Mouse (Mus musculus) layer of hippocampus, postnatal 14 days (tissue): Measurements from ENCODE around the gene Fndc3c1. TPM values are rescaled to one million over a fixed set of nuclear protein-coding genes. Genes with fewer than 3 reads are reported as not detected.
"Not testable (repeated sequence)": the region's sequence is repeated elsewhere in the genome, so short reads cannot be mapped to it uniquely, and the experiment has no call there.

Source experiments
- DNase-seq, 2 experiments: peaks; one replicate each; pipeline ENCODE4 v3.0.0; 2021 to 2022; ENCODE audit warnings: low spot score in 2 of 2, mixed read lengths in 1 of 2
- long read RNA-seq, 2 experiments: library from polyadenylated mRNA; stranded (forward); transcript quantifications; one replicate each; pipeline ENCODE4 v2.0.0; 2021
- microRNA-seq, 2 experiments: library from miRNA; unstranded; fragments of <30 nt; microRNA quantifications; one replicate each; pipeline ENCODE4 v1.2.0; 2021
- total RNA-seq, 2 experiments: library from RNA; stranded (reverse); gene quantifications; 2 replicates each; pipeline ENCODE4 v1.2.3; 2021

Gene Fndc3c1
- not detected for total RNA-seq
- long read RNA-seq, experiment 1: 0 reads
- long read RNA-seq, experiment 2: 0 reads

DNA sequence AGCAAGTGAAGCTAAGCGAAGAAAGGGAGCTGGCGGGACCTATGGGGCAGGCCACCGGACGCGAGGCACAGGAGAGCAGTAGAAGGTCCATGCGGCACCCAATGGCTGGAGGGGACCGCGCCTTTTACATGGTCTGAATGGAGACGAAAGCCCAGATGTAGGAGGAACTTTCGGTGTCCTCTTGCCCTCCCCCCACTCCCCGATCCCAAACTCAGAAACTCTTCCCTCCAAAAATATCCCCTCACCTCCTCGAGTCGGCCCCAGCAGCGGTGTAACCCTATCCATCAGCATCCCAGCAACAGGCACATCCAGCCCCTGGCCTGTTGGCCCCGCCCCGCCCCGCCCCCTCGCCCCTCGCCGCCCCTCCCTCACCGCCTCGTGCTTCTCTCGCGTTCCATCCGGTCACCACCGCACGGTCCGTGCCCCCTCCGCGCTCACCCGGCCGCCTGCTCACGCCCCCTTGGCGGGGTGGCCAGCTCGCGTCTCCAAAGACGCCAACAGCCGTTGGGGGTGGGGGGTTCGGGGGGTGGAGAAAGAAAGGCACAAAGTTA lies at the start of gene Fndc3c1:
Fndc3c1 (minus strand) TSS at position 301 of the 551 bp plus-strand sequence.
- no peak for DNase-seq

DNA sequence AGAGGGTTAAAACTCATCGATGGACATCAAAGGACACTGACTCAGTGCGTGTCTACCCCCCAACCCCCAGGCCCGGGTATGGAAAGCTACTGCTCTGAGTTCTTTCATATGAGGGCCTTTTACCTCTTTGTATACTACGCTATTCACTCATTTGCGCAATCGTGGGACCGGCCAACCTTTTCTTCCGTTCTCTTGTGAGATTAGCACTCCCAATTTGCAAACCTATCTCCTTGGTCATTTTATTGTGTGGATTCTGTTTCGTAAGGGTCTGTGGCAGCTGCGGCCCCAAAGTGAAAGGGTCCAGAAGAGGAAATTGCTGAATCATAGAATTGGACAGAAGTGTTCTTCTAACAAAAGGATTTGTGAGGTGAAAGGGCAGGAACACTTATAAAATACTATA lies 1.2 kb upstream of the Fndc3c1 start:
- no peak for DNase-seq

DNA sequence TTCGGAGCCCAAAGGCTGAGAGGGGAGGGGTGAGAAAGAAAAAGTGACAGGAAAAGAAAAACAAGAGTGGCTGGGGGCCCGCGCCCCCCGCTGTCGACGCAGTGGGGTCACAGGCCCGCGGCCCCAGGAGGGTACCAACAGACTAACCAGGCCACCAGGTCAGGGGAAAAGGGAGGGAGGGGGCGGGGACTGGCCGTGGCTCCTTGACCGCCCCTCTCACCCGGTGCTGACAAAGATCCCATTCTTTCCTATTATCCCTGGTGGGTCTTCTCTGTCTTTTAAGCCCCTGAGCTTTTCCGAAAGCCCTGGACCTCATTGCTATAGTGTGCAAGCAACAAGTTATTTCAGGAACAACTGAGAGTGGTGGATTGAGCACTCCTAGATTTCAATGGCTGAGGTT lies 470 bp upstream of the Fndc3c1 start:
- DNase-seq: no peak

GRCm38 (mm10) chrX:106479891-106480290 lies 5.3 kb downstream of the Fndc3c1 start:
- DNase-seq: not testable (repeated sequence)

GRCm38 (mm10) chrX:106385304-106385703 lies 99.9 kb downstream of the Fndc3c1 start:
- DNase-seq: peak in 1 of 2 experiments; percentile 15

DNA sequence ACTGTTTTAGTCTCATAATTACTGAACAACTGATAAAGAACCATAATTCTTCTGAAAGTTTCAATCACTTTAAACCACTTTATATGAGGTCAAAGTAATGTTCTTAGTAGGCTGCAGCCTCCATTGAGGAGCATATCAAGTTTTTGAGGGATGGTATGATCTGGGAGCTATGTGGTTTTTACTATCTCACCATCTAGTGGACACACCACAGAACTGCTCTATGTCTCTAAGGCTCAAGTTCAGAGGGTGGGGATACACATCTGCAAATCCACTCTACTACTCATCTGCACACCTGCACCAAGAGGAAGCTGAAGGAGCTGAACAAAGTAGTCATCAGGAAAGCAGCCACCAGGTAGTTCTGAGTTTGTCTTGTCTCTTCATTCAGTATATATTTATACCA lies 104.6 kb downstream of the Fndc3c1 start:
- no peak for DNase-seq

Small RNA genes lying within 50 kb of the gene (microRNA-seq; reads per million reads assigned to microRNA genes)
- gene Gm27428: 0 reads per million in 2 experiments

Other genes with a start within 250 kb of the Fndc3c1 start
- not detected for gene Fnd3c2, start 230.0 kb downstream of the Fndc3c1 start, total RNA-seq
- under 1 TPM in 1 of 2 experiments, not detected in 1; 0.67 TPM for gene Gm5127, start 97.8 kb upstream of the Fndc3c1 start, total RNA-seq
- gene Cysltr1, start 118.3 kb upstream of the Fndc3c1 start, total RNA-seq: under 1 TPM; 0.23 to 0.45 TPM